Mouse (Mus musculus): Measurements from ENCODE around the gene Adcy3. TPM values are rescaled to one million over a fixed set of nuclear protein-coding genes. Genes with fewer than 3 reads are reported as not detected.

Gene Adcy3
- polyA plus RNA-seq (2015; fragmentation: Nextera tagmentation; extraction: Ambion mirVana): 7.1 TPM in 2 replicates

DNA sequence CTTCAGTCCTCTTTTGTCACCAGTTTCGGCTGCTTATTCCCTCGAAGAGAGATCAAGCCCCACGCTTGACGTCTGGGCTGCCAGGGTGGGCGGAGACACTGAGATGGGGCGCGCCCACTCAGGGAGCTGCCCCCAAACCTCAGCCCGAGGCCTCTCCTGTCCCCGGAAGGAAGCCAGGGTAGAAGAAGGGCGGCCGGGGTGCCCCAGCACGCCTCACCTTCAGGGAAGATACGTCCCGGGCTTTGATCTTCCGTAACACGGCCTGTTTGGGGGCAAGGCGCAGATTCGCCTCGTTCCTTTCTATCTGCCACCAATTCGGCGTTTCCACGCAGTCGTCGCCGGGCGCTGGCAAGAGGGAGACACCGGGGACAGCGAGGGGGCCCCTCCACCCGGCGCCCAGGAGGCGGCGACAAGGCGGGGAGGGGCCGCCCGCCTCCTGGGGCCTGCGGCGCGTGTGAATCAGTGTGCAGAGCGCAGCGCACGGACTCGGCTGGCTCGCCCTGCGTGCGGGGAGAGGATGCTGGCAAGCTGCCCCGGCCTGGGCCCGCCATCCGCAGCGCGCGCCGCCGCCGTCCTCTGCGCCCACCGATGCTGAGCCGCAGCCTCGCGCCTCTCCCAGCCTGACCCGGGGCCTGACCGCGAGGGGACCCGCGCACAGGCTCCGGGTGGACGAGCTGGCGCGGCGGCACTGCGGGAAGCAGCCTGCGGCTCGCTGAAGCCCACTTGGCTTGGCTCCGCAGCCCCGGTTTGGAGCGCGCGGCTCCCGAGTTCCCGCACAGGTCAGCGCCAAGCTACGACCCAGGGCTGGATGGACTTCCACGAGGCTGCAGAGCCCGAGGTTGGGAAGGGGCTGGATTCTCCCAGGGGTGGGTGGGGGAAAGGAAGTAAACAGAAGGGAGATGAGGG lies at the start of gene Adcy3:
TSS of gene Adcy3 (plus strand) at position 163 of the 906 bp plus-strand sequence.
- Histone ChIP-seq H3K4me3 (replicated peaks) (peak within 1 kb of the TSS; percentile 64), H3K27me3 (replicated peaks) (no peaks in the 10 kb centered on the region), H3K4me1 (replicated peaks) (peaks cover 20% of the 10 kb centered on the region), H3K36me3 (no peaks in the 10 kb centered on the region), H3K9me3 (no peaks in the 10 kb centered on the region), H3K4me2 (replicated peaks) (peak within 1 kb of the TSS; percentile 94), H3K9ac (peak within 1 kb of the TSS; percentile 69), H3K27ac (peak within 1 kb of the TSS; percentile 44; the same call in 1 of the 2 replicates)
- peak; percentile 94 for ATAC-seq
- WGBS: under 1% methylated on average over 83 of the region's 83 CpGs

DNA sequence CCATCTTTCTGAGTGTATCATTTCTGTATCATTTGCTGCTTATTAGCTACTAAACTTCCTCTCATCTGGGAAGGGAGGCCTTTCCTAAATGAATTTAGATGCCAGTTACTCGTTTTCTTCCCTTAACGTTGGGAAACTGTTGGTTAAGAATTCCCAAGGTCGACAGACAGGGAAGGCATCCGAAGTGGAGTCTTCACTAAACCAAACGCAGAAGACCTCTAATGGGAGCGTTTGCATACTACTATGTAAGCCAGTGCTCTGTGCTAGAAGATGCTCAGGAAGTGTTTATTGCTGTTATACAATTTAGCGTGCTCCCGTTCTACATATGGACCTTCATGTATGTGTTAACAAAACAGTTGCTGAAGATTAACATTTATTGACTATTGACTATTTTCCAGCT lies 49.5 kb upstream of the Adcy3 start:
- H3K36me3 ChIP-seq: 0 out of 2 replicates have a peak, but pooled peaks cover 3% of the 10 kb centered on the region
- 57% methylated on average over 8 of the region's 8 CpGs for WGBS
- ATAC-seq: no peak
- H3K27me3 ChIP-seq (replicated peaks): no peaks in the 10 kb centered on the region
- H3K4me1 ChIP-seq (replicated peaks): 0 out of 2 replicates have a peak, but pooled peaks cover 2% of the 10 kb centered on the region
- H3K4me3 ChIP-seq (replicated peaks): no peak overlapping the region
- H3K9me3 ChIP-seq: no peaks in the 10 kb centered on the region
- H3K9ac ChIP-seq: no peak overlapping the region
- peak overlapping the region; percentile 83 for H3K4me2 ChIP-seq (replicated peaks)
- no peak overlapping the region for H3K27ac ChIP-seq

DNA sequence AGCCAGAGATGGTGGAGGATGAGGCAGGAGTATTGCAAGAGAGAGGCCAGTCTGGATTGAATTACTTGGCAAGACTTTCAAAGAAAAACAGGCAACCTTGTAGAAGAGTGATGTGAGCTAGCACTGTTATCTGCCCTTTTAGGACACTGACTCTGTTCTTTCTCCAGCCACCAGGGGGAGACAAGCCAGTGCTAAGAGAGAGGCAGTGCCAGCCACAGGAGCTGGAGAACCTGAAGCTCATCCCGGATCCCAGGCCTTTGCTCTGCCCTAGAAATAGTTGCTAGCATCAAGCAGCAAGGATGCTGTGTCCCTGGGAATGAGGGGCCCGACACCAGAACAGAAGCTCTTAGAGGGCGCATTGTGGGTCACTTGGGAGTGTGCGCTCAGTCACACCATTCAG lies 25.5 kb upstream of the Adcy3 start:
- 76% methylated on average over 4 of the region's 4 CpGs for WGBS
- Histone ChIP-seq H3K4me1 (replicated peaks) (no peaks in the 10 kb centered on the region), H3K36me3 (no peaks in the 10 kb centered on the region), H3K9me3 (no peaks in the 10 kb centered on the region), H3K4me3 (replicated peaks) (no peak overlapping the region), H3K4me2 (replicated peaks) (no peak overlapping the region), H3K9ac (no peak overlapping the region), H3K27me3 (replicated peaks) (no peaks in the 10 kb centered on the region), H3K27ac (no peak overlapping the region)
- ATAC-seq: peak; percentile 61; the same call in 1 of the 2 replicates

DNA sequence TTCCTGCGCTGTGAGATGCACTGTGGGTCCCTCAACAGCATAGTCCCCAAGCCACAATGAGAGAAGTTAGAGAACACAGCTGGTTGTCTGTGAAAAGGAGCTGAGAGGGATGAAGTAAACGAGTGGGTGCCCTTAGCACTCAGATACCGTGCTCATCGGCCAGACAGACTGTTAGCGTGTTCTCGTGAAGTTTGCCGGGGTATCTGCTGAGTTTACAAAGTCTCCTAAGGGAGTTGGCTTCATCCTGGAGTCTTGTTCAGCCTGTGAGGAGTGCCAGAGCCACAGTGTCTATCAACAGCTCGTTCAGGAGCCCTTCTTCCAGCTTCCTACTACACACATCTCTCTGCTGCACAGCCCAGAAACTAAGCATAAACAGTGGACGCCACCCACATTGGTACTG lies 16.8 kb upstream of the Adcy3 start:
- H3K9ac ChIP-seq: no peak overlapping the region
- no peaks in the 10 kb centered on the region for H3K9me3 ChIP-seq
- H3K4me3 ChIP-seq (replicated peaks): no peak overlapping the region
- peaks cover 6% of the 10 kb centered on the region; the same call in 1 of the 2 replicates for H3K4me1 ChIP-seq (replicated peaks)
- 52% methylated on average over 9 of the region's 9 CpGs for WGBS
- H3K36me3 ChIP-seq: no peaks in the 10 kb centered on the region
- no peaks in the 10 kb centered on the region for H3K27me3 ChIP-seq (replicated peaks)
- H3K27ac ChIP-seq: peak overlapping the region; percentile 48; the same call in 1 of the 2 replicates
- H3K4me2 ChIP-seq (replicated peaks): no peak overlapping the region
- no peak for ATAC-seq

DNA sequence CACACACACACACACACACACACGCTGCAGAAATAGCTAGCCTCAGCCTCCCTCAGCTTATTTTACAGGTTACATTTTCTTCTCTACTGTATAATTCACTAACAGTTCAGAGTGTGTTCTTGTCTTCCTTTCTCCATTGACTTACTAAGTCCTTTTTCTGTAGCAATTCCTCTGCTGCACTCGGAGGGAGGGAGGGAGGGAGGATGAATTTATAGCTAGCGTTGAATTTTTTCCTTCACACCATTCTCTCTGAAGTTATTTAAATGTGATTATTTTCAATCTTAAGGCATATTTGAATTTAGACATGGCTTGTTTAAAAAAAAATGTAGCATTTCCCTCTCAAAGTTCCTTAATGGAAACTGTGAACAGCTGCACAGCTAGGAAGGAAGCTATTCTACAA lies 15.8 kb upstream of the Adcy3 start:
- peaks cover 6% of the 10 kb centered on the region; the same call in 1 of the 2 replicates for H3K4me1 ChIP-seq (replicated peaks)
- no peak overlapping the region for H3K27ac ChIP-seq
- H3K9ac ChIP-seq: no peak overlapping the region
- no peak for ATAC-seq
- no peaks in the 10 kb centered on the region for H3K27me3 ChIP-seq (replicated peaks)
- H3K9me3 ChIP-seq: no peaks in the 10 kb centered on the region
- H3K4me3 ChIP-seq (replicated peaks): no peak overlapping the region
- H3K36me3 ChIP-seq: no peaks in the 10 kb centered on the region
- WGBS: 56% methylated on average over 3 of the region's 3 CpGs
- no peak overlapping the region for H3K4me2 ChIP-seq (replicated peaks)

DNA sequence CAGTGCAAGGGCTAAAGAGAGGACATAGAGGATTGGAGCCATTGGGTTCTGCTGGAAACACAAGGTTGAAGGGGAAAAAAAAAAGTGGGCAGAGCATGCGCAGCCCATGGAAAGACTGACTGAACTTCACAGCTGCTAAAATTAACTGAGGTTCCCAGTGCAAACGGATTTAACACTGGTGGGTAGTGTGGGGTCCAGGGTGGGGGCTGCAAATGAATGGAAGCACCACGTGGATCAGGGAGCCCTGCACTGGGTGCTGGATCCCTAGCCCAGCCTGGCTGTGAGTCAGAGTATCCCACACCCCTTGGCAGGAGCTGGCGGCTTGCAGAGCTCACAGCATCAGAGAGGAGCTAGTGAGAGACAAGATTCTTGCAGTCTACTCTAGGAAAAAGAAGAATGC lies 15.3 kb upstream of the Adcy3 start:
- no peaks in the 10 kb centered on the region for H3K27me3 ChIP-seq (replicated peaks)
- H3K9ac ChIP-seq: no peak overlapping the region
- no peak overlapping the region for H3K27ac ChIP-seq
- ATAC-seq: no peak
- no peaks in the 10 kb centered on the region for H3K9me3 ChIP-seq
- H3K4me3 ChIP-seq (replicated peaks): no peak overlapping the region
- H3K4me2 ChIP-seq (replicated peaks): no peak overlapping the region
- 62% methylated on average over 4 of the region's 4 CpGs for WGBS
- no peaks in the 10 kb centered on the region for H3K36me3 ChIP-seq
- H3K4me1 ChIP-seq (replicated peaks): peaks cover 6% of the 10 kb centered on the region; the same call in 1 of the 2 replicates

DNA sequence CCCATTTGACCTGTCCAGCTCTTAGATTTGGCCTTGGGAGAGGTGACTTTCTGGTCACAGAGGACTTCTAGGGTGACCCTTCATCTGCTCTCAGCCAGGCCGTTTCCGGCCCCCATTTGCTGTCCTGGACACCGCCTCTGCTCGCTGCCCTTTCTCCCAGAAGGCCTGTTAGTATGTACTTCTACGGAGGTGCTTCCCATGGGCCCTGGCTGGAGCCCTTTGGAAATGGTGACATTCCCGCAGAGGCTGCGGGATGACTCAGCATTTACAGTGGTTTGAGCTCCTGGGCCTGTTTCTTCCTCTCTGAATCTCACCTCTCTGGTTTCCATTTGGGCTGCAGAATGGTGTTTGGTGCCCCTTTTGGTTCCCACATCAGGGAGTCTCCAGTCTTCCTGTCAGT lies 5.6 kb upstream of the Adcy3 start:
- Histone ChIP-seq H3K36me3 (no peaks in the 10 kb centered on the region), H3K4me3 (replicated peaks) (no peak overlapping the region), H3K4me1 (replicated peaks) (no peaks in the 10 kb centered on the region), H3K9me3 (no peaks in the 10 kb centered on the region), H3K27me3 (replicated peaks) (no peaks in the 10 kb centered on the region), H3K27ac (no peak overlapping the region), H3K9ac (no peak overlapping the region), H3K4me2 (replicated peaks) (no peak overlapping the region)
- 76% methylated on average over 7 of the region's 7 CpGs for WGBS
- no peak for ATAC-seq

DNA sequence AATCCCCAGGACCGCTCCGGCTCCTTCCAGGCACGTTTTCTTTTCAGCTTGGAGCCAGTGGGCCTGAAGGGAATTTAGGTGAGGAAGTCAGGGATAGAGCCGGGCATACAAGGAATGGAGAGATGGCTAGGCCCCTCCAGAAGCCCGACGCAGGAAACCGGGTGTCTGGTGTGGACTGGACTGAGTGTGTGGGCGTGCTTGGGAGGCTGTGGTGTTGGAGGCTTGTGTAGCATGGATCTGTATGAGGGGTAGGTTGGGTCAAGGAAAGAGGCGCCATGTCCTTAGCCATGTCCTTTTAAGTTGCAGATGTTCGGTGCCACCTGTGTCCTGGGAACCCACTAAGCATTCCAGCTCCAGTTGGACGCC lies 927 bp downstream of the Adcy3 start:
- H3K4me1 ChIP-seq (replicated peaks): peaks cover 20% of the 10 kb centered on the region
- H3K9ac ChIP-seq: peak overlapping the region; percentile 69
- H3K4me2 ChIP-seq (replicated peaks): peak overlapping the region; percentile 94
- H3K9me3 ChIP-seq: no peaks in the 10 kb centered on the region
- H3K36me3 ChIP-seq: no peaks in the 10 kb centered on the region
- ATAC-seq: peak; percentile 19
- H3K27me3 ChIP-seq (replicated peaks): no peaks in the 10 kb centered on the region
- peak overlapping the region; percentile 64 for H3K4me3 ChIP-seq (replicated peaks)
- peak overlapping the region; percentile 44; the same call in 1 of the 2 replicates for H3K27ac ChIP-seq
- 23% methylated on average over 11 of the region's 11 CpGs for WGBS

DNA sequence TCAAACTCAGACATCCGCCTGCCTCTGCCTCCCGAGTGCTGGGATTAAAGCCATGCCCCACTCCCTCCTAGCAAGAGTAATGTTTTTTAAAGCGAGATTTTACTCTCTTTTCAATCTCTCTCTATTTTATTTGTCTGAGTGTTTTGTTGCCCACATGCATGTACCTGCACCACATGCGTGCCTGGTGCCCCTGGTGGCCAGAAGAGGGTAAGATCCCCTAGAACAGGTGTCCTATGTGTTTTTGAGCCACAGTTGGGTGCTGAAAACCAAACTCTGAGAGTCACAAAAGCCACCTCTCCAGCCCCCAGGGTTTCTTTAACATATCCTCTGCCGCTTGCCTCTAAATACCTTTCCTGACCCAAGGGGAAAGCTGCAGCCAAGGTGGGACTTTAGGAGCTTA lies 10.3 kb downstream of the Adcy3 start:
- Histone ChIP-seq H3K27me3 (replicated peaks) (no peaks in the 10 kb centered on the region), H3K4me1 (replicated peaks) (0 out of 2 replicates have a peak, but pooled peaks cover 3% of the 10 kb centered on the region), H3K27ac (no peak overlapping the region), H3K4me2 (replicated peaks) (no peak overlapping the region), H3K4me3 (replicated peaks) (no peak overlapping the region), H3K36me3 (no peaks in the 10 kb centered on the region), H3K9me3 (no peaks in the 10 kb centered on the region), H3K9ac (no peak overlapping the region)
- no peak for ATAC-seq
- WGBS: 89% methylated on average over 5 of the region's 5 CpGs

DNA sequence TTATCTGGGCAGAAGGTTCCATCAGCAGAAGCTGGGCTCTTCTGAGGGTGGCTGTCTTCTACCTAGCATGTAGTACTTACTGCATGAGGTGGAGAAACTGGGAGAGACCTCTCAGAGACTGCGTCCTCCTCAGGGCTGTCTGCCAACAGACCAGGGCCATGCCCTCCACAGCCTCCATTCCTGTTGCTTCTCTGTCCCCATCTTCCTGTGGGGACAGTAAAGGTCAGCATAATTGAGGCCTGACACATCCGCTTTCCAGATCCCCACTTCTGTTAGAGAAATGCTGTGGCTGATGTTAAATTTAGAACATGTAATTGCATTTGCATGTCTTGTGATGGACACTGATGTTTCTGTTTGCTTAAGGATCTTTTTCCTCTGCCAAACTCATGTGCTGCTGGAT lies 18.0 kb downstream of the Adcy3 start:
- Histone ChIP-seq H3K9ac (no peak overlapping the region), H3K27ac (no peak overlapping the region), H3K27me3 (replicated peaks) (no peaks in the 10 kb centered on the region), H3K9me3 (no peaks in the 10 kb centered on the region), H3K4me2 (replicated peaks) (no peak overlapping the region), H3K4me1 (replicated peaks) (no peaks in the 10 kb centered on the region), H3K36me3 (no peaks in the 10 kb centered on the region), H3K4me3 (replicated peaks) (no peak overlapping the region)
- 68% methylated on average over 2 of the region's 2 CpGs for WGBS
- ATAC-seq: no peak

DNA sequence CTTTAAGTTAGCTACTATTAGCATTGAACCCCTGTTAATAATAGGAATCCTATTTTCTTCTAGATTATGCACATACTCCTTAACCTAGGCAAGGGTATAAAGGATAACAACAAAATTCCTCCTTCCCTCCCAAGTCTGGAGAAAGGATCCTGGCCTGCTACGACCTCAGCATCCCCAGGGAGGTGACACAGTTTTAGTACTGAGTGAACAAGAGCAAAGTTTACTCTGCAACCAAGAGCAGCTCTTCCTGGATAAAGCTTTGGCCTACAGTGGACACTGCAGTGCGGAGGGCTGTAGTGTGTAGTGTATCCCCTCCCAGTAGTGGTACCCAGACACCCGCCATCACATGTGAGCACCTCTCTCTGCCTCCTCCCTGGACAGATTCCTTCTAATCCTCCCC lies 19.1 kb downstream of the Adcy3 start:
- 83% methylated on average over 3 of the region's 3 CpGs for WGBS
- H3K36me3 ChIP-seq: no peaks in the 10 kb centered on the region
- no peak overlapping the region for H3K4me2 ChIP-seq (replicated peaks)
- no peak overlapping the region for H3K9ac ChIP-seq
- H3K4me1 ChIP-seq (replicated peaks): no peaks in the 10 kb centered on the region
- H3K27ac ChIP-seq: no peak overlapping the region
- no peak for ATAC-seq
- no peak overlapping the region for H3K4me3 ChIP-seq (replicated peaks)
- no peaks in the 10 kb centered on the region for H3K9me3 ChIP-seq
- no peaks in the 10 kb centered on the region for H3K27me3 ChIP-seq (replicated peaks)

DNA sequence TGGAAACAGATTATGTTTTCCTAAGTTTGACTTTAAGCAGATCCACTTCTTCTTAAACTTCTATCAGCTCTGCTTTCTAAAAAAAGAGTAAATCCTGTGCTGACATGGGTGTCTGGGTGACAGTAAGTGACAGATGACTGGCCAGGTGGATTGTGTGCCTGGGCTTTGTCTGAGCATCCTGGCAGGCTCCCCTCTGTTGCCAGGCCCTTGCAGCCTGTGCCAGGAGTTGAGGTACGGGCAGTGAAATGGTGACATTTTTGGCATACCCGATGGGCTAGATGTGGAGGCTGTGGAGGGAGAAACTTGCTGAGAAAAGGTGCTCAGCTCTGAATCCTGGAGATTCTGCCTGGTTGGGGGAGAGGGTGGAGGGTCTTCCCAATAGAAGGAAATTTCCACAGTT lies 24.6 kb downstream of the Adcy3 start:
- WGBS: 67% methylated on average over 2 of the region's 2 CpGs
- Histone ChIP-seq H3K4me3 (replicated peaks) (no peak overlapping the region), H3K4me1 (replicated peaks) (no peaks in the 10 kb centered on the region), H3K27me3 (replicated peaks) (no peaks in the 10 kb centered on the region), H3K4me2 (replicated peaks) (no peak overlapping the region), H3K9me3 (no peaks in the 10 kb centered on the region), H3K9ac (no peak overlapping the region), H3K27ac (no peak overlapping the region), H3K36me3 (no peaks in the 10 kb centered on the region)
- ATAC-seq: no peak

DNA sequence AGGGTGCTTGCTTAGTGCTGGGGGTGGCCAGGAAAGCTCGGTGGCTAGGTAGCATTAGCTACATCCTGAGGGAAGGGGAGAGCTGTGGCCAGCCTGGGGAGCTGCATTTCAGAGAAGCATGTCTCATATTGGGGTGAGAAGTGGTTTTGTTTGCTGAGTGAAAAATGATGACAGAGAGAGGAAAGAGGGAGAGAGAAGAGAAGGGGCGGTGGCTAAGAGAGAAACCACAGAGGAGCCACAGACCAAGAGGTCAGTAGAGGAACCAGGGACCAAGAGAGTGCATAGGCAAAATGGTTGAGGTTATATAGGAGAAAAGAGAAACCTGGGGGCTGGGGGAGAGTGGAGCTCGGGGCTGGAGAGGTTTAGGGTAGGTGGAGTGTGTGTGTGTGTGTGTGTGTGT lies 25.3 kb downstream of the Adcy3 start:
- Histone ChIP-seq H3K27me3 (replicated peaks) (no peaks in the 10 kb centered on the region), H3K4me3 (replicated peaks) (no peak overlapping the region), H3K36me3 (no peaks in the 10 kb centered on the region), H3K4me2 (replicated peaks) (no peak overlapping the region), H3K9me3 (no peaks in the 10 kb centered on the region), H3K9ac (no peak overlapping the region), H3K4me1 (replicated peaks) (no peaks in the 10 kb centered on the region), H3K27ac (no peak overlapping the region)
- 81% methylated on average over 3 of the region's 3 CpGs for WGBS
- no peak for ATAC-seq

Measured in intestine, embryonic 15.5 days (tissue).